Mouse (Mus musculus) neural tube, embryonic 15.5 days (tissue): ENCODE measurements at regions not wholly inside any gene's neighbourhood (a gene's known extent, or its start where the extent isn't known, plus 50 kb on each side); places are given as distances from the start of the nearest gene placed in this dataset.

ENCODE experiments used
- ATAC-seq: fragments of 200-750 bp; cut with Nextera tagmentation; 2 replicates; pipeline ENCODE4 v1.8.0; 2017; ENCODE audit warnings: mild to moderate bottlenecking, moderate TSS enrichment, moderate library complexity; ENCODE audit not compliant: low FRiP score
- H3K27ac ChIP-seq: fragments of 300-500 bp; sonication (generic); replicated peaks from 2 replicates; pipeline ENCODE4 v1.5.1; 2015; ENCODE audit warnings: mild to moderate bottlenecking, inconsistent platforms
- H3K27me3 ChIP-seq: fragments of 300-500 bp; sonication (generic); replicated peaks from 2 replicates; pipeline ENCODE4 v1.6.1; 2015; ENCODE audit warnings: inconsistent platforms
- H3K36me3 ChIP-seq: fragments of 300-500 bp; sonication (generic); 2 replicates; pipeline ENCODE4 v1.6.1; 2015; ENCODE audit warnings: inconsistent platforms
- H3K4me1 ChIP-seq: fragments of 300-500 bp; sonication (generic); 2 replicates; pipeline ENCODE4 v1.6.1; 2015; ENCODE audit warnings: inconsistent platforms
- H3K4me2 ChIP-seq: fragments of 300-500 bp; sonication (generic); 2 replicates; pipeline ENCODE4 v1.6.1; 2015; ENCODE audit warnings: inconsistent platforms, mild to moderate bottlenecking, moderate library complexity
- H3K4me3 ChIP-seq: fragments of 300-500 bp; sonication (generic); replicated peaks from 2 replicates; pipeline ENCODE4 v1.5.1; 2015; ENCODE audit warnings: mild to moderate bottlenecking, inconsistent platforms
- H3K9ac ChIP-seq: fragments of 300-500 bp; sonication (generic); replicated peaks from 2 replicates; pipeline ENCODE4 v1.6.1; 2015; ENCODE audit warnings: mild to moderate bottlenecking, inconsistent platforms
- H3K9me3 ChIP-seq: fragments of 300-500 bp; sonication (generic); replicated peaks from 2 replicates; pipeline ENCODE4 v1.6.1; 2016; ENCODE audit warnings: inconsistent platforms
- WGBS: fragments of 180-500 bp; shearing (Covaris S2); methylation state at CpG from one replicate; pipeline ENCODE4 v1.1.7; 2015; ENCODE audit warnings: mixed read lengths; 5-methylcytosine and 5-hydroxymethylcytosine counted together

DNA sequence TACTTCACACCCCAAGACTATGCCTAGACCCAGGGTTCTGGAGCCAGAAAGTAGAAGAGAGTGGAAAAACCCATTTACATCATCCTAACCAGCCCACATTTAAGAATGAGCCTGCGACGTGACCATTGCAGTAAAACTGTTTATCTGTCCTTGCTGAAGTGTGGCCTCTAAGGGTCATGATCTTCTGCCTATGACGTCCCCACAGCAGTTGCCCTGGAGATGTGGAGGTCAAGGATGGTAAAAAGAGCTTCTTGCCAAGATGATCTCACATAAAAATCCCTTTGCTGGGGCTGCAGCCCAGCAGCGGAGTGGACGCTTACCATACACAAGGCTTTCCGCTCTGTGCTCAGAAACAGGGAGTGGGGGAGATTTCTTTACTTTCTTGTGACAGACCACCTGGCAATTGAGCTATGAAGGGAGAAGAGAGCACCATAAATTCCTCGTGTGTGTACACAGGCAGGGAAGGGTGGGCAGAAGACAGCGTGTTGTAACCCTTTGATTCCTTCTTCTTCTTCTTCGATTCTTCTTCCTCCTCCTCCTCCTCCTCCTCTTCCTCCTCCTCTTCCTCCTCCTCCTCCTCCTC is 149.3 kb downstream of the Zfp36l1 start:
- H3K4me3 ChIP-seq = no peak overlapping the region
- no peak overlapping the region for H3K4me2 ChIP-seq
- H3K9me3 ChIP-seq = no peaks in the 10 kb centered on the region
- 68% methylated on average over 9 of the region's 9 CpGs for WGBS
- ATAC-seq = no peak
- peaks cover 26% of the 10 kb centered on the region for H3K4me1 ChIP-seq
- no peaks in the 10 kb centered on the region for H3K36me3 ChIP-seq
- no peak overlapping the region for H3K9ac ChIP-seq
- no peaks in the 10 kb centered on the region for H3K27me3 ChIP-seq
- H3K27ac ChIP-seq = no peak overlapping the region

DNA sequence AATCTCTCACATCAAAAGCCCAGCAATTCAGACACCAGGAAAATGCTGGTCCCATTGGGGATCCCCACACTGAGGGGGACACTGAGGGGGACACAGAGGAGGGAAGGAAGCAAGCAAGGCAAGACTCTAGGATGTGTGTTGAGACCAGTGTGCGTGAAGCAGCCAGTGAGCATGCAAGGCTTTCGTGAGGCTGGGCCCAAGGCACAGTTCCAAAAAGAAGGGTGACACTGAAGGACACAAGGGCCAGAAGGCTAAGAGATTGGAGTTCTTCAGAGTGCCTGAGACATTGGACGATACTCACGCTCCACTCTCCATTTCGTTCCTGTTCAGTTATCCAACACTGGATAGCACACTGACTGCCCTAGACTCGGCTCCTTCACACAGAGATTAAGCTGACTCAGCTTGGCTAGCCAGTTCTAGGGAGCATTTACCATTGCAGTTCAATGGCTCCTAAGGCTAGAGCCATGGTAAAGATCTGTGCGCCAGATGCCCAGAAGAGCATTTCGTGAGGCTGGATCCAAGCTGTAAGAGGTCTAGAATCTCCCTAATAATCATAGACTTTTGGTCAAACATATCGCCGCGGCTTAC is 150.1 kb downstream of the Zfp36l1 start:
- Histone ChIP-seq H3K27me3 (no peaks in the 10 kb centered on the region), H3K9me3 (no peaks in the 10 kb centered on the region), H3K27ac (no peak overlapping the region), H3K4me1 (peaks cover 25% of the 10 kb centered on the region), H3K4me2 (no peak overlapping the region), H3K4me3 (no peak overlapping the region), H3K9ac (no peak overlapping the region), H3K36me3 (no peaks in the 10 kb centered on the region)
- 96% methylated on average over 11 of the region's 11 CpGs for WGBS
- ATAC-seq = no peak

DNA sequence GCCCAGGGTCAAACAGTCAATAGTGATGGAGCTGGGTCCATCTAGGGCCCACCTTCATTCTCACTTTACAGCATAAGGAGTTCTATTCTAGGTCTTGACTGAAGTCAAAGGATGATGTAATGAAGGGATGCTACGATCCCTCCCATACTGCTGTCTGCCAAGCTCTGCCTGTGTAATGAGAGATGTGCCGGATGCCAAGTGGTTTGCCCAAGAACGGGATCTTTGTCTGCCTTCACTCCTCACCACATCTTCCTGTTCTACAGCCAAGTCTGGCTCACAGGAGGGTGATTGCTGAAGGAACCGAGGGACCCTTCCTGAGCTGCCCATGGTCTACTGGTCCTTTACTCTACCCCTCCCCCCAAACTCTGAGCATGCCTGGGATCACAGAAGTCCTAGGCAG is 150.9 kb downstream of the Zfp36l1 start:
- Histone ChIP-seq H3K27ac (no peak overlapping the region), H3K4me2 (no peak overlapping the region), H3K9me3 (no peaks in the 10 kb centered on the region), H3K4me3 (no peak overlapping the region), H3K27me3 (no peaks in the 10 kb centered on the region), H3K9ac (no peak overlapping the region), H3K4me1 (peaks cover 25% of the 10 kb centered on the region), H3K36me3 (no peaks in the 10 kb centered on the region)
- 91% methylated on average over 4 of the region's 4 CpGs for WGBS
- ATAC-seq = no peak

- ATAC-seq = no peak
- Histone ChIP-seq H3K4me2 (no peak overlapping the region), H3K27ac (no peak overlapping the region), H3K36me3 (no peaks in the 10 kb centered on the region), H3K27me3 (no peaks in the 10 kb centered on the region), H3K4me1 (peaks cover 17% of the 10 kb centered on the region), H3K9ac (no peak overlapping the region), H3K4me3 (no peak overlapping the region), H3K9me3 (no peaks in the 10 kb centered on the region)
- 90% methylated on average over 6 of the region's 6 CpGs for WGBS
Measured at GRCm38 (mm10) chr12:79961076-79961475, 151.7 kb downstream of the Zfp36l1 start.

DNA sequence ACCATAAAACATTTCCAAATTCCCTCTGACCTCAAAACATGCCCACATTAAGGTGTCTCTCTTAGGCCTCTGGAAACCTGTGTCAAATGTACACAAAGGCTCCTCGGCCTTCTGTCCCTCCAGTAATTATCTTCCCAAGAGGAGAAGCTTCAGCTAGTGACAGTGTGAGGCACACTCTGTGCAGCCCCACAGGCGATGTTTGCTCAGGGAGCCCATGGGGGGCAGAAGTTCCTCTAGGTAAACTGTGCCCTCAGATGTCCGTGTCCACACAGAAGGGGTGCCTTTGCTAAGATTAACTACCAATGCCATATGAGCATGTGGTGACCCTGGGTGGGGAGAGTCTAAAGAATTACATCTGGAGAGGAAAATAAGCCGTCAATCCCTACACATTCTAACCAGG is 152.4 kb downstream of the Zfp36l1 start:
- no peak for ATAC-seq
- Histone ChIP-seq H3K27me3 (no peaks in the 10 kb centered on the region), H3K9ac (no peak overlapping the region), H3K4me3 (no peak overlapping the region), H3K4me1 (peaks cover 10% of the 10 kb centered on the region), H3K27ac (no peak overlapping the region), H3K36me3 (no peaks in the 10 kb centered on the region), H3K4me2 (no peak overlapping the region), H3K9me3 (no peaks in the 10 kb centered on the region)
- WGBS = 81% methylated on average over 4 of the region's 4 CpGs

DNA sequence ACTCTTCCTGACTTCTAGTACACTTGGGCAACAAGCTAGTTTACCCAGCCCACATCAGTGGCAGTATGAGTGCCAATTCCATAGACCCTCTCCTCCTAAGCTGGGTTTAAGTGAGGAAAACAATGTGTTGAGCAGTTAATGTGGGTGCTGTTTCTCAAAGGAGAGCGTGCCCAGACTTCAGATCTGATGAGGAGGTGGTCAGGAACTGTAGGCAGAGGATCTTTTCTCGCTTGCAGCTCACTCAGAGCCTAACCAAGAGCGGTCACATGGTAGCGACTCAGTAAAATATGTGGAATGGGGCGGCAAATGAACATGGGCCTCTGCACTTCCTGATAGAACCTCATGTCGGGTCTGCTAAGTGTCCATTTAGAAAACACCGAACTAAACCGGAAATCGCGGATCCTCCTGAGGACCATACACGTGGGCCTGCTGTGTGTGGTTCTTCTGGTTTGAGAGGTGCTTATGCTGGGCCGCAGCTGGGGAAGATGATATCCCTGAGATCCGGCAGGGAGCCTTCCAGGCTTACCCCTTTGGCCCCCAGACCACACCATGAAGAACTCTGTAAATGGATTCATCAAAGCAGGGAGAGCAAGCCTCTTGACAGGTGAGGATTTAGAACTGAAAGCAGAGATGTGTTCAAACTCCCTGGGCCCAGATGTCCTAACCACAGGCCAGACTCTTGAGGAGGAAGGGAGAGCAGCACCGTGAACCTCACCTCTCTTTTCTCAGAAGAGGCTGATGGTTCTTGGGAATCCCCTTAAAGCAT is 153.1 kb downstream of the Zfp36l1 start:
- WGBS = 88% methylated on average over 14 of the region's 14 CpGs
- H3K27me3 ChIP-seq = no peaks in the 10 kb centered on the region
- no peak for ATAC-seq

DNA sequence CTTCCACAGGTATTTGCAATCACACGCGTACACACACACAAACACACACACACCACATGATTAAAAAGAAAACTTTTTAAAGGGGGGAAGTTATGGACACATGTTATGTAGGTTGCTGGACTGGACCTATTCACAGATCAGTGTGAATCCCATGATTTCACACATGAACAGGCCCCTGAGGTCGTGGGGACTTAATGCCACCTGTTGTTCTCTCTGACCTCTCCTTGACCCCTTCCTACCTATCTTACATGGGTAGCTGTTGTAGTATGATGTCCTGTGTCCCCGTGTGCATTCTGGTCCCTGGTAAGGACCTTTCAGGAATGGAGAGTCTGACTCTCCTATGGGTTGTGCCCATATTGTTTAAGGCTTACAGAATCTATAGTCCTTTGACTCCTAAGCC is 155.6 kb downstream of the Zfp36l1 start:
- Histone ChIP-seq H3K9ac (no peak overlapping the region), H3K4me3 (no peak overlapping the region), H3K9me3 (no peaks in the 10 kb centered on the region), H3K4me2 (no peak overlapping the region), H3K36me3 (no peaks in the 10 kb centered on the region), H3K27ac (no peak overlapping the region), H3K27me3 (no peaks in the 10 kb centered on the region), H3K4me1 (no peaks in the 10 kb centered on the region)
- 88% methylated on average over 4 of the region's 4 CpGs for WGBS
- ATAC-seq = no peak

More for the DNA sequence above, 153.1 kb downstream of the Zfp36l1 start:
- no peak overlapping the region for H3K4me3 ChIP-seq
- H3K4me1 ChIP-seq = peaks cover 3% of the 10 kb centered on the region
- H3K27ac ChIP-seq = no peak overlapping the region
- H3K4me2 ChIP-seq = no peak overlapping the region
- no peak overlapping the region for H3K9ac ChIP-seq
- no peaks in the 10 kb centered on the region for H3K36me3 ChIP-seq
- no peaks in the 10 kb centered on the region for H3K9me3 ChIP-seq

- H3K4me1 ChIP-seq = no peaks in the 10 kb centered on the region
Measured at GRCm38 (mm10) chr12:79956351-79956750, 156.5 kb downstream of the Zfp36l1 start.

GRCm38 (mm10) chr12:79955501-79955900 is 157.3 kb downstream of the Zfp36l1 start:
- ATAC-seq = no peak

More at GRCm38 (mm10) chr12:79956351-79956750, 156.5 kb downstream of the Zfp36l1 start:
- Histone ChIP-seq H3K4me2 (no peak overlapping the region), H3K9me3 (no peaks in the 10 kb centered on the region), H3K27me3 (no peaks in the 10 kb centered on the region), H3K36me3 (no peaks in the 10 kb centered on the region), H3K9ac (no peak overlapping the region), H3K4me3 (no peak overlapping the region), H3K27ac (no peak overlapping the region)
- ATAC-seq = no peak
- WGBS = 91% methylated on average over 6 of the region's 6 CpGs

GRCm38 (mm10) chr12:79950579-79951112 is 162.2 kb downstream of the Zfp36l1 start:
- no peak overlapping the region for H3K4me3 ChIP-seq
- H3K9ac ChIP-seq = no peak overlapping the region
- no peak overlapping the region for H3K27ac ChIP-seq
- H3K4me2 ChIP-seq = no peak overlapping the region
- H3K27me3 ChIP-seq = no peaks in the 10 kb centered on the region
- 0 out of 2 replicates have a peak, but pooled peaks cover 3% of the 10 kb centered on the region for H3K4me1 ChIP-seq
- no peak for ATAC-seq
- no peaks in the 10 kb centered on the region for H3K9me3 ChIP-seq
- WGBS = 80% methylated on average over 7 of the region's 7 CpGs
- H3K36me3 ChIP-seq = no peaks in the 10 kb centered on the region

More at GRCm38 (mm10) chr12:79955501-79955900, 157.3 kb downstream of the Zfp36l1 start:
- Histone ChIP-seq H3K27me3 (no peaks in the 10 kb centered on the region), H3K4me1 (no peaks in the 10 kb centered on the region), H3K9ac (no peak overlapping the region), H3K9me3 (no peaks in the 10 kb centered on the region), H3K4me2 (no peak overlapping the region), H3K36me3 (no peaks in the 10 kb centered on the region), H3K4me3 (no peak overlapping the region), H3K27ac (no peak overlapping the region)
- WGBS = 95% methylated on average over 2 of the region's 2 CpGs

- no peak overlapping the region for H3K9ac ChIP-seq
- H3K27ac ChIP-seq = 0 out of 2 replicates have a peak overlapping the region, but pooled peaks have one; percentile 29
- peaks cover 17% of the 10 kb centered on the region; the same call in 1 of the 2 replicates for H3K4me1 ChIP-seq
Measured at GRCm38 (mm10) chr12:79949101-79949824, 163.6 kb downstream of the Zfp36l1 start.

More at GRCm38 (mm10) chr12:79949101-79949824, 163.6 kb downstream of the Zfp36l1 start:
- no peak overlapping the region for H3K4me3 ChIP-seq
- H3K27me3 ChIP-seq = no peaks in the 10 kb centered on the region
- no peaks in the 10 kb centered on the region for H3K9me3 ChIP-seq
- no peak overlapping the region for H3K4me2 ChIP-seq
- 20% methylated on average over 13 of the region's 14 CpGs for WGBS
- H3K36me3 ChIP-seq = no peaks in the 10 kb centered on the region
- ATAC-seq = no peak
